Mouse (Mus musculus) intestine, postnatal 0 days (tissue): ENCODE results near the gene Oprl1. TPM values are rescaled to one million over a fixed set of nuclear protein-coding genes. Genes with fewer than 3 reads are reported as not detected.

Experiments
- ATAC-seq: fragments of 200-750 bp; cut with Nextera tagmentation; 2 replicates; pipeline ENCODE4 v1.8.0; 2017; ENCODE audit warnings: mild to moderate bottlenecking, moderate TSS enrichment, moderate library complexity
- H3K27ac ChIP-seq: fragments of 300-500 bp; sonication (generic); 2 replicates; pipeline ENCODE4 v1.5.1; 2014; ENCODE audit warnings: mild to moderate bottlenecking, low read depth, low read length, moderate library complexity
- H3K27me3 ChIP-seq: fragments of 300-500 bp; sonication (generic); replicated peaks from 2 replicates; pipeline ENCODE4 v1.6.1; 2014; ENCODE audit warnings: low read length, mixed read lengths; ENCODE audit not compliant: control insufficient read depth, insufficient read depth
- H3K36me3 ChIP-seq: fragments of 300-500 bp; sonication (generic); 2 replicates; pipeline ENCODE4 v1.6.1; 2014; ENCODE audit warnings: mild to moderate bottlenecking, moderate library complexity; ENCODE audit not compliant: control insufficient read depth, insufficient read depth
- H3K4me1 ChIP-seq: fragments of 300-500 bp; sonication (generic); replicated peaks from 2 replicates; pipeline ENCODE4 v1.6.1; 2014; ENCODE audit warnings: antibody characterized with exemption, low read length, mixed read lengths; ENCODE audit not compliant: control insufficient read depth, insufficient read depth
- H3K4me2 ChIP-seq: fragments of 300-500 bp; sonication (generic); replicated peaks from 2 replicates; pipeline ENCODE4 v1.6.1; 2014; ENCODE audit warnings: low read depth, mild to moderate bottlenecking, moderate library complexity
- H3K4me3 ChIP-seq: fragments of 300-500 bp; sonication (generic); 2 replicates; pipeline ENCODE4 v1.5.1; 2014; ENCODE audit warnings: low read depth, low read length
- H3K9ac ChIP-seq: fragments of 300-500 bp; sonication (generic); 2 replicates; pipeline ENCODE4 v1.6.1; 2014; ENCODE audit warnings: mild to moderate bottlenecking, low read depth, low read length
- H3K9me3 ChIP-seq: fragments of 300-500 bp; sonication (generic); 2 replicates; pipeline ENCODE4 v1.6.1; 2016; ENCODE audit warnings: mixed run types; ENCODE audit not compliant: control insufficient read depth
- CTCF ChIP-seq: sonication (generic); IDR thresholded peaks from 2 replicates; pipeline ENCODE4 v1.5.1; 2016; ENCODE audit warnings: low read depth, mild to moderate bottlenecking, control low read depth, antibody characterized with exemption, moderate library complexity
- WGBS: fragments of 180-500 bp; shearing (Covaris S2); extraction: QIAGEN DNeasy Blood & Tissue Kit; methylation state at CpG from one replicate; pipeline ENCODE4 v1.1.7; 2014; 5-methylcytosine and 5-hydroxymethylcytosine counted together
- polyA plus RNA-seq: library from polyadenylated mRNA; unstranded; fragments of >200 nt; fragmentation: Nextera tagmentation; extraction: Ambion mirVana; gene quantifications from 2 replicates; pipeline ENCODE4 v1.2.1, GENCODE M21; 2015

Oprl1 gene
- polyA plus RNA-seq, 1 experiment from 2014 or later, result 0.64 TPM

GRCm38 (mm10) chr2:181752626-181753025 is 37.8 kb downstream of the Oprl1 start:
- no peak overlapping the region for H3K4me2 ChIP-seq
- H3K27ac ChIP-seq, result no peak overlapping the region
- H3K27me3 ChIP-seq, result no peaks in the 10 kb centered on the region
- no peaks in the 10 kb centered on the region for H3K4me1 ChIP-seq
- H3K36me3 ChIP-seq, result no peaks in the 10 kb centered on the region
- TF ChIP-seq CTCF, result no peak
- no peak overlapping the region for H3K4me3 ChIP-seq
- no peaks in the 10 kb centered on the region for H3K9me3 ChIP-seq
- no peak for ATAC-seq
- WGBS, result 46% methylated on average over 1 of the region's 1 CpGs
- no peak overlapping the region for H3K9ac ChIP-seq

- TF ChIP-seq CTCF, result no peak
- Histone ChIP-seq H3K9ac (no peak overlapping the region), H3K36me3 (no peaks in the 10 kb centered on the region), H3K4me3 (no peak overlapping the region), H3K4me1 (no peaks in the 10 kb centered on the region), H3K27ac (no peak overlapping the region), H3K9me3 (no peaks in the 10 kb centered on the region), H3K4me2 (no peak overlapping the region), H3K27me3 (no peaks in the 10 kb centered on the region)
- 68% methylated on average over 2 of the region's 2 CpGs for WGBS
- ATAC-seq, result no peak
Measured at GRCm38 (mm10) chr2:181758147-181758725, 43.4 kb downstream of the Oprl1 start.

GRCm38 (mm10) chr2:181759041-181759440 is 44.2 kb downstream of the Oprl1 start:
- no peak overlapping the region for H3K4me2 ChIP-seq
- H3K9ac ChIP-seq, result no peak overlapping the region
- no peak overlapping the region for H3K4me3 ChIP-seq
- H3K27ac ChIP-seq, result no peak overlapping the region
- ATAC-seq, result no peak
- TF ChIP-seq CTCF, result no peak
- H3K27me3 ChIP-seq, result no peaks in the 10 kb centered on the region
- H3K9me3 ChIP-seq, result no peaks in the 10 kb centered on the region
- no peaks in the 10 kb centered on the region for H3K36me3 ChIP-seq
- H3K4me1 ChIP-seq, result no peaks in the 10 kb centered on the region
- 19% methylated on average over 4 of the region's 4 CpGs for WGBS

- Histone ChIP-seq H3K36me3 (no peaks in the 10 kb centered on the region), H3K4me3 (no peak within 1 kb of the TSS), H3K9ac (no peak within 1 kb of the TSS), H3K4me1 (no peaks in the 10 kb centered on the region), H3K27me3 (0 out of 2 replicates have a peak, but pooled peaks cover 3% of the 10 kb centered on the region), H3K27ac (no peak within 1 kb of the TSS), H3K9me3 (no peaks in the 10 kb centered on the region), H3K4me2 (no peak within 1 kb of the TSS)
- no peak for ATAC-seq
- WGBS, result 57% methylated on average over 8 of the region's 8 CpGs
- TF ChIP-seq CTCF, result no peak
Measured at GRCm38 (mm10) chr2:181763006-181763830, 48.4 kb downstream of the Oprl1 start, which contains the start of gene Myt1. Gene Myt1, plus strand, starts transcription at chr2:181763332.

GRCm38 (mm10) chr2:181763886-181764527 is 49.2 kb downstream of the Oprl1 start:
- WGBS, result 38% methylated on average over 14 of the region's 14 CpGs
- Histone ChIP-seq H3K9me3 (no peaks in the 10 kb centered on the region), H3K4me3 (no peak overlapping the region), H3K9ac (no peak overlapping the region), H3K36me3 (no peaks in the 10 kb centered on the region), H3K4me2 (no peak overlapping the region), H3K27me3 (0 out of 2 replicates have a peak, but pooled peaks cover 3% of the 10 kb centered on the region), H3K27ac (no peak overlapping the region), H3K4me1 (no peaks in the 10 kb centered on the region)
- no peak for ATAC-seq
- TF ChIP-seq CTCF, result no peak

GRCm38 (mm10) chr2:181764600-181764999 is 49.8 kb downstream of the Oprl1 start:
- Histone ChIP-seq H3K36me3 (no peaks in the 10 kb centered on the region), H3K27me3 (0 out of 2 replicates have a peak, but pooled peaks cover 3% of the 10 kb centered on the region), H3K4me3 (no peak overlapping the region), H3K4me2 (no peak overlapping the region), H3K9ac (no peak overlapping the region), H3K27ac (no peak overlapping the region), H3K9me3 (no peaks in the 10 kb centered on the region), H3K4me1 (no peaks in the 10 kb centered on the region)
- WGBS, result 1% methylated on average over 10 of the region's 10 CpGs
- no peak for TF ChIP-seq CTCF
- ATAC-seq, result no peak
